Mouse (Mus musculus) ES-Bruce4 (cell line): ENCODE measurements around the gene Cyb5d2. TPM values are rescaled to one million over a fixed set of nuclear protein-coding genes. Genes with fewer than 3 reads are reported as not detected.
A peak's percentile ranks its signal among the peaks of the same experiment; 100 is the strongest.

Experiments
- H3K27ac ChIP-seq: 2 replicates; pipeline ENCODE4 v1.5.1; 2012; ENCODE audit warnings: low read length, inconsistent platforms; ENCODE audit not compliant: insufficient read depth
- H3K27me3 ChIP-seq: 2 replicates; pipeline ENCODE4 v1.6.1; 2012; ENCODE audit warnings: mild to moderate bottlenecking, low read length, inconsistent platforms; ENCODE audit not compliant: control insufficient read depth, poor library complexity, insufficient read depth, severe bottlenecking
- H3K36me3 ChIP-seq: 2 replicates; pipeline ENCODE4 v1.6.1; 2012; ENCODE audit warnings: inconsistent platforms, mild to moderate bottlenecking, low read length, moderate library complexity; ENCODE audit not compliant: control insufficient read depth, poor library complexity, insufficient read depth, severe bottlenecking
- H3K4me1 ChIP-seq: one replicate; pipeline ENCODE4 v1.8.1; 2011; ENCODE audit warnings: low read length; ENCODE audit not compliant: control insufficient read depth, insufficient read depth
- H3K4me3 ChIP-seq: 2 replicates; pipeline ENCODE4 v1.5.1; 2011; ENCODE audit warnings: low read depth, mild to moderate bottlenecking, low read length
- H3K9ac ChIP-seq: 2 replicates; pipeline ENCODE4 v1.6.1; 2012; ENCODE audit warnings: low read depth, mild to moderate bottlenecking, inconsistent platforms; ENCODE audit not compliant: poor library complexity, severe bottlenecking
- H3K9me3 ChIP-seq: replicated peaks from 2 replicates; pipeline ENCODE4 v1.6.1; 2012; ENCODE audit warnings: mild to moderate bottlenecking, low read length, inconsistent platforms; ENCODE audit not compliant: control insufficient read depth, poor library complexity, insufficient read depth, severe bottlenecking
- CTCF ChIP-seq: IDR thresholded peaks from one replicate; pipeline ENCODE4 v1.8.1; 2011; ENCODE audit warnings: low read depth, low read length
- EP300 ChIP-seq: IDR thresholded peaks from 2 replicates; pipeline ENCODE4 v1.6.1; 2011; ENCODE audit warnings: low read depth, low read length; ENCODE audit not compliant: insufficient read depth
- POLR2A ChIP-seq: IDR thresholded peaks from one replicate; pipeline ENCODE4 v1.8.1; 2011; ENCODE audit warnings: low read length; ENCODE audit not compliant: insufficient read depth
- polyA plus RNA-seq: library from polyadenylated mRNA; stranded (reverse); fragments of >200 nt; gene quantifications from 2 replicates; pipeline ENCODE4 v1.2.4, GENCODE M21; 2011; ENCODE audit warnings: low read depth; ENCODE audit not compliant: missing spikeins, insufficient read depth, insufficient read length

Gene Cyb5d2
- polyA plus RNA-seq, 1 experiment: 7.5 TPM

DNA sequence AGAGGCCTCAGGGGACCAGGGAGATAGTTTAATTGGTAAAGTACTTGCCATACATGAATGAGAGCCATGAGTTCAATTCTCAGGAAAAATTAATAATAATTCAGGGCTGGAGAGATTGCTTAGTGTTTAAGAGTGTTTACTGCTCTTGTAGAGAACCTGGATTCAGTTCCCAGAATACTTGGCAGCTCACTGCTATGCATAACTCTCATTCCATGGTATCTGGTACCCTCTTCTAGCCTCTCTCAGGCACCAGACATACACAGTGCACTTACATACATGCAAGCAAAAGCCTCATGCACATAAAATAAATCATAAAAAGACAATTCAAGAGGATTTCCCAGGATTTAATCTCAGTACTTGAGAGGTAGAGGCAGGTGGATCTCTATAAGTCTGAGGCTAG is 8.6 kb upstream of the Cyb5d2 start:
- TF ChIP-seq CTCF: no peak
- TF ChIP-seq EP300: no peak
- no peak for TF ChIP-seq POLR2A
- H3K27me3 ChIP-seq: no peaks in the 10 kb centered on the region
- H3K4me3 ChIP-seq: no peak overlapping the region
- no peak overlapping the region for H3K27ac ChIP-seq
- H3K36me3 ChIP-seq: no peaks in the 10 kb centered on the region
- no peak overlapping the region for H3K9ac ChIP-seq
- H3K4me1 ChIP-seq: no peaks in the 10 kb centered on the region
- no peaks in the 10 kb centered on the region for H3K9me3 ChIP-seq

- no peak overlapping the region for H3K4me3 ChIP-seq
Measured at GRCm38 (mm10) chr11:72803038-72803437, 7.1 kb upstream of the Cyb5d2 start.

DNA sequence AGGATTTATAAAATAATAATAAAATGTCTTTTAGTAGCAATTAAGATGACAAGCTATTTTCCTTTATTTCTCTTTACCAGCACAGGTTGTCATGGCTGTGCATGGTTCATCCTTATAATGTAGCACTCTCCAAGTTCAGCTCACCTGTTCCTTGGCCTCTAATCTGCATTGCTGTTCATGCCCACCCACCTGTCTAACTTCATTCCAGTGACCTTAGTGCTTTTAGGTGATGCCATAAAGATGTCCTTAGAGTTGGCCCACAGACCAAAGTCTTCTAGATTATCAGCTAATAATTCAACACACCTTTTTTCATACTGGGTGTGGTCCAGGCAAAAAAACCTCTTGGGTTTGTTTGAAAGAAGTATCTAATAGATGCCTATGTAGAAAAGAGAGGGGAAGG is 5.2 kb upstream of the Cyb5d2 start:
- H3K27me3 ChIP-seq: no peaks in the 10 kb centered on the region
- H3K4me1 ChIP-seq: no peaks in the 10 kb centered on the region
- H3K9ac ChIP-seq: no peak overlapping the region
- H3K36me3 ChIP-seq: no peaks in the 10 kb centered on the region
- H3K9me3 ChIP-seq: no peaks in the 10 kb centered on the region
- no peak overlapping the region for H3K4me3 ChIP-seq
- TF ChIP-seq EP300 (no peak), CTCF (no peak), POLR2A (no peak)
- H3K27ac ChIP-seq: no peak overlapping the region

More at GRCm38 (mm10) chr11:72803038-72803437, 7.1 kb upstream of the Cyb5d2 start:
- no peaks in the 10 kb centered on the region for H3K36me3 ChIP-seq
- H3K9me3 ChIP-seq: no peaks in the 10 kb centered on the region
- no peak overlapping the region for H3K27ac ChIP-seq
- H3K9ac ChIP-seq: no peak overlapping the region
- TF ChIP-seq POLR2A (no peak), CTCF (no peak), EP300 (no peak)
- no peaks in the 10 kb centered on the region for H3K27me3 ChIP-seq
- H3K4me1 ChIP-seq: no peaks in the 10 kb centered on the region

DNA sequence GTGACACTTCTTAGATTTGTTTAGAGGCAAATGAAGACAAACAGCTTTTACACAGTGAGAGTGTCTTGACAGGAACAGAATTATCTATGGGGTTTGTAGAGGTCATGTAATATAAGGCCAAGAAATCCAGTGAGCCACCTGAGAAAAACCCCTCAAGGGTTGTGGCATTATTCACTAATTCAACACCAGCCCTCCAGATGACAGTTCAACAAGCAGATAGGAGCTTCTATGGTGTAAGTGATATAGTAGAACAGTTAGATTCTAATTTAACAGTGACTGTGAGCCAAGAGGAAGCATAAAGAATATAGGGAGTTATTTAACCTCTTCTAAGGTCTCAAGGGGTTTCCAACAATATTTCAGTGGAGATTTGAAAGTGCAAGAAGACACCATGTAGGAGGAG is 2.2 kb upstream of the Cyb5d2 start:
- TF ChIP-seq POLR2A (no peak), CTCF (no peak), EP300 (no peak)
- Histone ChIP-seq H3K9ac (no peak overlapping the region), H3K9me3 (no peaks in the 10 kb centered on the region), H3K4me3 (no peak overlapping the region), H3K27me3 (no peaks in the 10 kb centered on the region), H3K36me3 (no peaks in the 10 kb centered on the region), H3K27ac (no peak overlapping the region), H3K4me1 (no peaks in the 10 kb centered on the region)

DNA sequence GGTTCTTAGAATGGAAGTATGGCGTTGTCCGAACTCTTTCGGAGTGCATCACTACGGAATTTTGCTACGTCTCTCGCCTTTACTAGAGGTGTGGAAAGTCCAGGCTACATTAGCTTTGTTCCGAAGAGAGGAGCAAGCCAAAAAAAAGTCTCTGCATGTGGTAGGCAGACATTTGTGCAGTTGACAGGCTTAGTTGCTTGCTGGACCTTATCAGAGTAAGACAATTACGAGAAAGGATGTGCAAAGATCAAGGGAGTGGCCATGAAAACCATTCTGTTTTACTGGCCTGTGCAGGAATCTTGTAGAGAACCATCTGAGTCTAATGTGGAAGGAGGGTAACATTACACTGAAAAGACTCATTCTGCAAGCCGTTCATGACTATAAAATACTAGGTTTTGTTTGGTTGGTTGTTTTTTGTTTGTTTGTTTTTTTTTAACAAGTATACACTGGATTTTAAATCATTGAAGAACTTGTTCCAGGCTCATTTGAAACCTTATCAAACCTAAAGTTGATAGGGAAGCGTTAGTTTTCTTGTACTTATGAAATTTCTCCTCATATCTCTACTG is 914 bp upstream of the Cyb5d2 start:
- TF ChIP-seq POLR2A (no peak), EP300 (no peak), CTCF (no peak)
- no peaks in the 10 kb centered on the region for H3K27me3 ChIP-seq
- H3K4me3 ChIP-seq: peak overlapping the region; percentile 90
- no peaks in the 10 kb centered on the region for H3K9me3 ChIP-seq
- H3K27ac ChIP-seq: no peak overlapping the region
- no peaks in the 10 kb centered on the region for H3K4me1 ChIP-seq
- peak overlapping the region; percentile 72 for H3K9ac ChIP-seq
- H3K36me3 ChIP-seq: no peaks in the 10 kb centered on the region

- Histone ChIP-seq H3K9me3 (no peaks in the 10 kb centered on the region), H3K4me3 (peak overlapping the region; percentile 90), H3K4me1 (no peaks in the 10 kb centered on the region), H3K27ac (no peak overlapping the region), H3K9ac (peak overlapping the region; percentile 72), H3K36me3 (no peaks in the 10 kb centered on the region), H3K27me3 (no peaks in the 10 kb centered on the region)
- no peak for TF ChIP-seq CTCF
- TF ChIP-seq POLR2A: no peak
- TF ChIP-seq EP300: no peak
Measured at GRCm38 (mm10) chr11:72796296-72796687, 350 bp upstream of the Cyb5d2 start.
